Mouse (Mus musculus) forelimb bud, embryonic 11.5 days (tissue): ENCODE data around the gene Prelid3b.
A peak's percentile ranks its signal among the peaks of the same experiment; 100 is the strongest.

Source experiments
- DNase-seq: peaks from one replicate; pipeline ENCODE4 v3.0.0-alpha.2; 2012; ENCODE audit warnings: low read depth, low spot score

Gene Prelid3b

DNA sequence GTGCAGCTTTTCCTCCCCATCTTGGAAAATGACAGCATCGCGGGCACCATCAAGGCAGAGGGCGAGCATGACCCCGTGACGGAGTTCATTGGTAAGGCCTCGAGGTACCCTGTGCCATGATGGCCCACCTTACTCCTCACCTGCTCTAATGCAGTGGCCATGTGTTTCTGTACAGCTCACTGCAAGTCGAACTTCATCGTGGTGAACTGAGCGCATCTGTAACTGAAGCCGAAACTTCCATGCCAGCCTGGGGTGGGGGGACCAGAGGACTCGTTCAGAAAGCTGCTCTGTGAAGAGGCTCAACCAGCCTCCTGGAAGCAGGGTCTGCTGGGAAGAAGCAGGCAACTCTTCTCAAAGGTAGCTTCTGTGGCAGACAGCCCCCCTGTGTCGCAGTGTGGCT is 46.0 kb downstream of the Prelid3b start:
- no peak for DNase-seq

DNA sequence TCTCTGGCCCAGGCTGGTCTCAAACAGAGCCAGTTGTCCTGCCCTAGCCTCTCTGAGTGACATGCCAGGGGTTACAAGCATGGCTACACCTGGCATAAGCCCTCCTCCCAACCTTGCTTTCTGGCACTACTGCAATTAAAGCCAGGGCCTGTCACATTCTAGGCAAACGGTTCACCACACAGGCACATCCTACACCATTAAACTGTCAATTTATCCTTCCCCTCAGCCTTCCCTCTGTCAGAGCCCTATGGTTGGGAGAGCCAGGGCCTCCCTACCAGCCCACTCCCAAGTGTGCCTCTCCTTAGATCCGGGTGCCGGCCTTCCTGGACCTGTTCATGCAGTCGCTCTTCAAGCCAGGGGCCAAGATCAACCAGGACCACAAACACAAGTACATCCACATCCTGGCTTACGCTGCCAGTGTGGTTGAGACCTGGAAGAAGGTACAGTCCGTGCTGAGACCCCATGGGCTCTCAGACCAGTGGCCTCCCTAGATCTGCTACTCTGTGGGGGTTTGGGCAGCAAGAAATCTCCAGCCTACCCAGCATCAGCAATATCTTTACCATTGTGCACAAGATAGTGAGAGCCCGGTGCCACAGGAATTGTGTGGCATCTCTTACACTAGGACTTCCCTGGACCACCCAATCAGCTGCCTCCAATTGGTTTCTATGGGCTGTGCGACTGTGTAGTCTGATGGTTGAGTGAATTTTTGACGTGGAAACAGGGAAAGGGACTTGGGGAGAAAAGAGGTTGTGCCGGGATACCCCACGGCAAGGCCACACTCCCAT is 48.4 kb downstream of the Prelid3b start:
- DNase-seq = no peak

DNA sequence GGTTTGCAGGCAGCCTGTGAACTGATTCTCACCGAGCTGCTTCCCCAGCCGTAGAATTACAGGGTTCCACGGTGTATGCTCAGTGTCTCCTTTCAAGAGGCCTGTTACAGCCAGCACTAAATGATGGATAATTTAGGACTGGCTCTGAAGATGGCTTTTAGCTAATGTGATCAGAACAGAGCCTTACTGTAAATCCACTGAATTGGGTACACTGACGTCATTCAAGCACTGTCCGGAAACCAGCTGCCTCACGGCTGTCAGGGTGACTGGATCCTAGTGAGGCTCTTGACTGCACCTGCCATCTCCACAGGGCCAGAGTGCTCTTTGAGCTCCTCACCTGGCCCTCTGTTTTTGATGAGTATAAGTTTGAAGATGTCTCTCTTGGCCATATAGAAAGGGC is 51.8 kb downstream of the Prelid3b start:
- no peak for DNase-seq

DNA sequence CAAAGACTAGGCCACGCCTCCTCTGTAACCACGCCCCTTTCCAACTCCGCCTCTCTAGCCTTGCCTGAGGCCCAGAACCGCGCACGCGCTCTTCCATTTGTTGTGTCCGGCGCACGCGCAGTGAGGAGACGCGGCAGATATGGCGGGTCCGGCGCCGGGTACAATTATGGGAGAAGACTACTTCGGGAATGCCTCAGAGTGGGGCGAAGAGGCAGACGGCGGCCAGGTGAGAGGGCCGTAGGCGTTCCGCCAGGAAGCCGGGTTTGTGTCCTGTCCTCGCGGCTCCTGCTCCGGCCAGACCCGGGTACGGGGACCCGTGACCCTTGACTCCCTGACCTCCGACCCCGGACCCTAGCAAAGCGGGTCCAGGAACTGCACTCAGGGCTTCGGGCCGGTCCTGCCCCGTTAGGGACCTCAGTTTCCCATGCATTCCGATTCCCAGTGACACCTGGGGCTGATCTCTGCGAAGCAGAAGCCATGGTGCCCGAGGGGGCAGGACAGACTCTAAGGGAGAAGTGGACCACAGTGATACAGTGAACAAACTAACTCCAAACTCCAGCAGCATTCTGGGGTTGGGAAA is 57.1 kb downstream of the Prelid3b start, which contains the start of gene Nelfcd:
Nelfcd (plus strand) TSS at position 74 of the 580 bp plus-strand sequence.
- peak; percentile 96 for DNase-seq
